Mouse (Mus musculus) adrenal gland, postnatal 14 days (tissue): ENCODE results near the gene Gm10197. TPM values are rescaled to one million over a fixed set of nuclear protein-coding genes. Genes with fewer than 3 reads are reported as not detected.

Source experiments
- DNase-seq: peaks from one replicate; pipeline ENCODE4 v3.0.0; 2021; ENCODE audit warnings: mixed read lengths
- total RNA-seq: library from RNA; stranded (reverse); gene quantifications from 2 replicates; pipeline ENCODE4 v1.2.3, GENCODE M21; 2021

The Gm10197 gene
- total RNA-seq, 1 experiment from 2014 or later: not detected

GRCm38 (mm10) chr19:53359160-53360033, 12.2 kb downstream of the Gm10197 start:
- DNase-seq: peak; percentile 78

- no peak for DNase-seq
Observed at GRCm38 (mm10) chr19:53355065-53355464, 16.5 kb downstream of the Gm10197 start.

DNA sequence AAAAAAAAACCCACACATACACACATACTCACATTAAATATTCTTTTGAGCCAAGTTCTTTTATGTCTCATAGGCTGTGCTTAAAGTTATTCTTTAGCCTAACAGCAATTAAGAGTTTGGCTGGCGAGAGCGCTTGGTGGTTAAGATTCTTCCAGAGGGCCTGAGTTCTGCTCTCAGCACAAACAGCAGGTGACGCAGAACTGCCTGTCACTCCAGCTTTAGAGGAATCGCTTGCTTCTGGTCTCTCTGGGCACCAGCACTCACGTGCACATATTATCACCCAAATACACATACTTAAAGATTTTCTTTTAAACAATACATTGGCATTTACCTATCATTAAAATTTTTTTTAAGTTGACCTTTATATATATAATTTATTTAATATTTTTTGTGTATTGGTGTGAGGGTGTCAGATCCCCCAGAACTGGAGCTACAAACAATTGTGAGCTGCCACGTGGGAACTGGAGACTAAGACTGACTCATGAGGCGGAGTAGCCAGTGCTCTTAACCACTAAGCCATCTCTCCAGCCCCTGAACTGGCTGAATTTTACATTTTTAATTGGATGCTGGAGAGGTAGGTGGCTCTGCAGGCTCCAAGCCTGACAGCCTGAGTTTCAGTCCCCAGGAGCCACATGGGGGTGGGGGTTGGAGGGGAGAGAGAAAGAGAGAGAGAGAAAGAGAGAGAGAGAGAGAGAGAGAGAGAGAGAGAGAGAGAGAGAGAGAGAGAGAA, 17.1 kb downstream of the Gm10197 start:
- DNase-seq: no peak

DNA sequence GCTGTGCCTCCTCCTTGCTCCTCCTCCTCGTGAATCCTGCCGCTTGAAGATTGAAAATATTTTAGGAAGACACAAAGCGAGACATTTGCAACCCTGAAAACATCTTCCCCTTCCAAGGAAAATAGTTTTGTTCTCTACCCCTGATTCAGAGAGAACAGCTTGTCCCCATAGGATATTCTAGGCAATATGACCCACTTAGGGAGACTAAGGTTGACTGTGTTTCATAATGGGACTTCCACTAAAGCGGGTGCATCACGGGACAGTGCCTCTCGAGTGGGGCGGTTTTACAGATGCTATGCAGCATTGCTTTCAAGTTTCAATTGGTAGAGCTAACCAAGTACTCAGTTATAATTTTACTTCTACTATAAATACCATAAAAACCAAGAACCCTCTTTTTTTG, 17.7 kb downstream of the Gm10197 start:
- DNase-seq: no peak

DNA sequence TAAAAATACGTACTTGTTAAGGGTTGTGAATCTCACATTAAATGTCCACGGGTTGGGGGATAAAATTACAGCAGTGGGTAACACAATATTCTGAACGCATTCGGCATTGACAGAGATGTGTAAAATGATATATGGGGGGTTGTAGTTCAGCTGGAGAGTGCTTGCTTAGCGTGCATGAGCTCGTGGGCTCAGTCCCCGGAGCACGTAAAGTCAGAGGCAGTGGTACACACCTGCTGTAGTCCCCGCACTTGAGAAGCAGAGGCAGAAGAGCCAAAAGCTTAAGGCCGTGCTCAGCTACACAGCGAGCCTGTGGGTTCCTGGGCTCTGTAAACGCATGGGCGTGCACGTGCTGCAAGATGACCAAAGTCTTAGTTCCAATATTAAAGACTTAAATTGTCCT, 25.8 kb downstream of the Gm10197 start:
- no peak for DNase-seq

DNA sequence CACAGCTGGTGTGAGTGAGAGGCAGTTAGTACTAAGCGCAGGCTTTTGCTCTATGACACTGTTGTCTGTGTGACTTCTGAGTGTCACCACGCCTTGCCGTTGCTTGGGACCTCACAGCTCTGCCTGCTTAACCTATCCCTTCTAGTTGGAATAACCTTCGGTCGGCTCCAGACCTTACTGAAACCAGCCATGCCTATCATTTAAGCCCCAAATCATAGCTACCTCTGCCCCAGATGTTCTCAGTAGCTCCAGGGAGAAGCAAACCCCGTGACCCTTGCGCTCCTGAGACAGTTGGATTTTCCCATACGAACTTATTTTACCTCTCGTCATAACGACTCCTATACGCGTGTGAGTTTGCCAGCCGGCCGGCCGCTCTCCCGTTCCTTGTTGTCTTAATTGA, 27.5 kb downstream of the Gm10197 start:
- no peak for DNase-seq

DNA sequence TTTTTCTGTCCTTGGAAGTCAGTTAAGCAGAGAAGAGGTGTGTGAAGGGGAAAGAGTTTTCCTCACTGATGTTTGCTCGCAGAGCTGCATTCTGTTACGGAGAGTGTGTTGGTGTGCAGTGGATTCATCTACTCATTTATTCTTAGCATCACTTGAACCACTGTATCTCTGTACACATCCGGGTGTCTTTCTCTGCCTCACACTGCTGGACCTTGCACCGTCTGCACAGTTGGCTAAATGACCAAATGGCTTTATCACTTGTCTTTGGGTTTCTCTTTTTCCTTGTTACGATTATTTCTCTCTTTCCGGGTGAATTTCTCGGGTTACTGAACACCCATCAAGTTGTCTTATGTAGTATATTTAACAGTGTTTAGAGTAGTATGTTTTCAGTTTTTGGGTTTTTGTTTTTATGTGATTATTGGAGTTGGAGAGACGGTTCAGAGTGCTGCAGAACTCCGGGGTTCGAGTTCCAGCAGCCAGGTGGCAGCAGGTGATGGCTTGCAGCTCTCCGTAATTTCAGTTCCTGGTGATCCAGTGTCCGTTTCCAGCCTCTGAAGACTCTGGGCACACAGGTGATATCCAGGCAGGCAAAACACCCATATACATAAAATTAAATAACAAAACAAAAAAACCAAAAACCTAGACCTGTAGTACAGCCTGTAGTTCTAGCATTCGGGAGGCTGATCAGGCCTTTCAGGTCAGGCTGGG, 28.2 kb downstream of the Gm10197 start:
- no peak for DNase-seq

DNA sequence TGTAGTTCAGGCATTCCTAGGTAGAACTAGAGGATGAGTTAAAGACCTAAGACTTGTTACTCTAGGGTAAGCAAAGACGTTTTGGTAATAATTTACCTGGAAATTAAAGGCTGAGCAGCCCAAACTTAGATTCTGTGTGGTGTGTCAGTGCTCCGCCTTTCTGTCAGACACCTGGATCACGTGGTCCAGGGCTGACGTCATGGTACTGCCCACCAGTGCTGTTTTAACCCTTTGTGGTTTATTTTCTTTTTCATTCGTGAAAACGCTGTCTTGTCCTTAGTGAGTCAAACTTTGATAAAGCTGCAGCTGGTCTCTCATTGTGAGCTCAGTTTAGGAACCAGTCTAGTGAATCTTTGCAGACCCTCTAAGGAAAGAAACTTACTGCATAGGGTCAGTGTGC, 31.1 kb downstream of the Gm10197 start:
- peak; percentile 40 for DNase-seq

GRCm38 (mm10) chr19:53335241-53335640, 36.3 kb downstream of the Gm10197 start:
- no peak for DNase-seq

GRCm38 (mm10) chr19:53333730-53334129, 37.8 kb downstream of the Gm10197 start:
- no peak for DNase-seq

- DNase-seq: no peak
Observed at GRCm38 (mm10) chr19:53331882-53332500, 39.6 kb downstream of the Gm10197 start.

GRCm38 (mm10) chr19:53329992-53330381, 41.6 kb downstream of the Gm10197 start:
- peak; percentile 84 for DNase-seq

GRCm38 (mm10) chr19:53329221-53329991, 42.2 kb downstream of the Gm10197 start:
- peak; percentile 95 for DNase-seq

GRCm38 (mm10) chr19:53328116-53328515, 43.5 kb downstream of the Gm10197 start:
- peak; percentile 62 for DNase-seq

DNA sequence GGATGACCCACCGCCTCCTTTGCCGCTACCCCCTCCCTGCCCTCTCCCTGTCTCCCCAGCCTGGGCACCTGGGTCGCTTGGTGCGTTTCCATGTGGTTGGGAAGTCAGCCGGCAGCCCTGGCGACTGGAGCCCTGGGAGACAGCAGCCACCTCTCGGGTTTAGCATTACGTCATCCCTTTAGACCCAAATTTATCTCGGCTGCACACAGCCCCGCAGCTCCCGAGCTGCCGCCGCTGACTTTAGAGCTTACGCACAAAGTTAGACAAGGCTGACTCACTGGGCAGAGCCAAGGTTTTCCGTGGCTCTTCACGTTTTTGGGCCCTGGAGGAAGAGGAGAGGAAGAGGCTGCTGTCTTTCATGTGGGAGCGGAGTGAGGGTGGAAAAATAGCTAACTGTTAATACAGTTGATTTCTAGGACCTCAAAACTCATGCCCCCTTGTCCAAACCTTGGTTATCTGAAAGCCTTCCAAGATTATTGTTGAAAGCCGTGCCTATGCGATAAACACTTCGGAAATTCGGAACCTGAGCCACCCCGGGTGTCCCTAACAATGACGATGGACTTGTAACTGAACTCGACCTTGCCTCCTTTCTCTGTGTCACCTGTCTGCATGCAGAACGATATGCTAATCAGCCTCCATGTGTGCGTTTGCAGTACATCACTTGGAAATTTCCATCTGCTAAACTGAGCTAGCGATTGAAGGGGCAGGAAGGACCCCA, 45.8 kb downstream of the Gm10197 start:
- peak; percentile 80 for DNase-seq

DNA sequence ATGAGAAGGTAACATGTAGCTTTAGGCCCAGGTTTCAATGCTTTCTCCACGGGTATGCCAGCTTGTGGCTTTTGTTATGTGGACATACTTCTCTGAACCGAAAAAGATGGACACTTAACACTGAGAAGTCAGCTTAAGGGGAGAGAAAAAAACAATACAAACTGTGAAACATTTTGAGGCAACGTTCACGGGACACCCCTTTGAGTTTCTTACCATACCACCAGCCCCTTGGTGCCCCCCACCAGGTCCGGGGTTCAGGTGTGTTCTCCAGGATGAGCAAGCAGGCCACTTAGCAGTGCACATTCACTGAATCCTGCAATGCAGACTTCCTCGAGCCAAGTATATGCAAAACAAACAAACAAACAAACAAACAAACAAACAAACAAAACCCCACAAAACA, 46.7 kb downstream of the Gm10197 start:
- no peak for DNase-seq

DNA sequence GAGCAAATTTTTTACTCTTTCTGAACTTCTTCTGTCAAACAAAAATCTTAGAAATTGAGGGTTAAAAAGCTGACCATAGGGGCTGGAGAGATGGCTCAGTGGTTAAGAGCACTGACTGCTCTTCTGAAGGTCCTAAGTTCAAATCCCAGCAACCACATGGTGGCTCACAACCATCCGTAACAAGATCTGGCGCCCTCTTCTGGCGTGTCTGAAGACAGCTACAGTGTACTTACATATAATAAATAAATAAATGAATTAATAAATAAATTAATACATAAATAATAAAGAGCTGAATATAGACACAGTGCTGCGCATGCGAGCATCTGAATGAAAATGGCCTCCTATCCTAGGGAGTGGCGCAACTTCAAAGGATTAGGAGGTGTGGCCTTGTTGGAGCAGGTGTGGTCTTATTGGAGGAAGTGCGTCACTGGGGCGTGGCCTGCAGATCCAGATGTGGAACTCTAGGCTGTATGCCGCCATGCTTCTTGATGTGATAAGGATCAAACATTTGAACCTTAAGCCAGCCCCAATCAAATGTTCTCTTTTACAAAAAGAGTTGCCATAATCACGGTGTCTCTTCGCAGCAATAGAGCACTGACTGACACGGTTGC, 49.0 kb downstream of the Gm10197 start:
- no peak for DNase-seq
